Mouse (Mus musculus): Measurements from ENCODE around the gene Lrg1. TPM values are rescaled to one million over a fixed set of nuclear protein-coding genes. Genes with fewer than 3 reads are reported as not detected.
"Not testable (repeated sequence)": the region's sequence is repeated elsewhere in the genome, so short reads cannot be mapped to it uniquely, and the experiment has no call there.

The Lrg1 gene
- total and polyA plus RNA-seq, 2 experiments from 2014 or later: 0.21 to 0.90 TPM

- Histone ChIP-seq H3K4me2 (ENCODE audit: low read depth, low read length) (peak overlapping the region; percentile 97), H3K36me3 (ENCODE audit: insufficient read depth, low read length) (peaks cover 5% of the 10 kb centered on the region; the same call in 1 of the 2 replicates), H3K27me3 (ENCODE audit: insufficient read depth, low read length) (no peaks in the 10 kb centered on the region), H3K27ac (peak overlapping the region; percentile 80), H3K4me3 (ENCODE audit: low read length) (peak overlapping the region; percentile 96), H3K4me1 (ENCODE audit: insufficient read depth, low read length) (peaks cover 18% of the 10 kb centered on the region), H3K9ac (replicated peaks; ENCODE audit: low read length) (peak overlapping the region; percentile 84), H3K9me3 (ENCODE audit: low read length) (no peaks in the 10 kb centered on the region)
- ATAC-seq (no peak), DNase-seq (ENCODE audit: low spot score) (peak; percentile 11)
- no peak for TF ChIP-seq CTCF (IDR thresholded peaks at IDR 0.05; ENCODE audit: low read depth)
- WGBS: 2% methylated on average over 11 of the region's 11 CpGs
Measured at GRCm38 (mm10) chr17:56079921-56080320, 41.9 kb downstream of the Lrg1 start.

- Histone ChIP-seq H3K4me2 (ENCODE audit: low read depth, low read length) (peak within 1 kb of the TSS; percentile 97), H3K36me3 (ENCODE audit: insufficient read depth, low read length) (peaks cover 4% of the 10 kb centered on the region; the same call in 1 of the 2 replicates), H3K9ac (replicated peaks; ENCODE audit: low read length) (peak within 1 kb of the TSS; percentile 84), H3K4me3 (ENCODE audit: low read length) (peak within 1 kb of the TSS; percentile 96), H3K27ac (peak within 1 kb of the TSS; percentile 80), H3K4me1 (ENCODE audit: insufficient read depth, low read length) (peaks cover 18% of the 10 kb centered on the region), H3K27me3 (ENCODE audit: insufficient read depth, low read length) (no peaks in the 10 kb centered on the region), H3K9me3 (ENCODE audit: low read length) (no peaks in the 10 kb centered on the region)
- peak; percentile 94 for ATAC-seq
- DNase-seq (ENCODE audit: low spot score): peak; percentile 100
- WGBS: 1% methylated on average over 61 of the region's 61 CpGs
- TF ChIP-seq CTCF (IDR thresholded peaks at IDR 0.05; ENCODE audit: low read depth): no peak
Measured at GRCm38 (mm10) chr17:56078880-56079795, 42.7 kb downstream of the Lrg1 start, which contains the start of gene Hdgfl2. Gene Hdgfl2 (plus strand): TSS chr17:56079634.

- Histone ChIP-seq H3K4me2 (ENCODE audit: low read depth, low read length) (peak overlapping the region; percentile 43; the same call in 1 of the 2 replicates), H3K4me3 (ENCODE audit: low read length) (peak overlapping the region; percentile 96; the same call in 1 of the 2 replicates), H3K4me1 (ENCODE audit: insufficient read depth, low read length) (peaks cover 23% of the 10 kb centered on the region)
- not testable (repeated sequence) for H3K9ac ChIP-seq (replicated peaks; ENCODE audit: low read length); H3K27ac ChIP-seq; DNase-seq (ENCODE audit: low spot score); H3K27me3 ChIP-seq (ENCODE audit: insufficient read depth, low read length); H3K36me3 ChIP-seq (ENCODE audit: insufficient read depth, low read length); ATAC-seq; H3K9me3 ChIP-seq (ENCODE audit: low read length)
- 63% methylated on average over 9 of the region's 9 CpGs for WGBS
Measured at GRCm38 (mm10) chr17:56078361-56078760, 43.4 kb downstream of the Lrg1 start.

- Histone ChIP-seq H3K9me3 (ENCODE audit: low read length) (no peaks in the 10 kb centered on the region), H3K36me3 (ENCODE audit: insufficient read depth, low read length) (peaks cover 4% of the 10 kb centered on the region; the same call in 1 of the 2 replicates), H3K27me3 (ENCODE audit: insufficient read depth, low read length) (no peaks in the 10 kb centered on the region), H3K9ac (replicated peaks; ENCODE audit: low read length) (no peak overlapping the region), H3K4me3 (ENCODE audit: low read length) (no peak overlapping the region), H3K27ac (no peak overlapping the region), H3K4me1 (ENCODE audit: insufficient read depth, low read length) (peaks cover 23% of the 10 kb centered on the region), H3K4me2 (ENCODE audit: low read depth, low read length) (no peak overlapping the region)
- ATAC-seq: no peak
- 90% methylated on average over 5 of the region's 5 CpGs for WGBS
- no peak for DNase-seq (ENCODE audit: low spot score)
- TF ChIP-seq CTCF (IDR thresholded peaks at IDR 0.05; ENCODE audit: low read depth): no peak
Measured at GRCm38 (mm10) chr17:56077523-56077922, 44.3 kb downstream of the Lrg1 start.

GRCm38 (mm10) chr17:56074827-56075208, 47.0 kb downstream of the Lrg1 start, which contains the start of gene Ubxn6:
Gene Ubxn6 (minus strand): TSS chr17:56075028.
- H3K36me3 ChIP-seq (ENCODE audit: insufficient read depth, low read length): peaks cover 26% of the 10 kb centered on the region; the same call in 1 of the 2 replicates
- WGBS: under 1% methylated on average over 35 of the region's 35 CpGs
- no peaks in the 10 kb centered on the region for H3K27me3 ChIP-seq (ENCODE audit: insufficient read depth, low read length)
- peak; percentile 98 for DNase-seq (ENCODE audit: low spot score)
- H3K4me3 ChIP-seq (ENCODE audit: low read length): peak within 1 kb of the TSS; percentile 79
- peaks cover 5% of the 10 kb centered on the region; the same call in 1 of the 2 replicates for H3K4me1 ChIP-seq (ENCODE audit: insufficient read depth, low read length)
- peak within 1 kb of the TSS; percentile 78 for H3K9ac ChIP-seq (replicated peaks; ENCODE audit: low read length)
- H3K4me2 ChIP-seq (ENCODE audit: low read depth, low read length): peak within 1 kb of the TSS; percentile 66
- H3K9me3 ChIP-seq (ENCODE audit: low read length): no peaks in the 10 kb centered on the region
- peak; percentile 61 for ATAC-seq
- H3K27ac ChIP-seq: peak within 1 kb of the TSS; percentile 93
- TF ChIP-seq CTCF (IDR thresholded peaks at IDR 0.05; ENCODE audit: low read depth): peak; percentile 68

- Histone ChIP-seq H3K4me3 (ENCODE audit: low read length) (peak overlapping the region; percentile 79), H3K9ac (replicated peaks; ENCODE audit: low read length) (peak overlapping the region; percentile 78), H3K9me3 (ENCODE audit: low read length) (no peaks in the 10 kb centered on the region), H3K4me1 (ENCODE audit: insufficient read depth, low read length) (peaks cover 5% of the 10 kb centered on the region; the same call in 1 of the 2 replicates), H3K27ac (peak overlapping the region; percentile 93), H3K4me2 (ENCODE audit: low read depth, low read length) (peak overlapping the region; percentile 66), H3K27me3 (ENCODE audit: insufficient read depth, low read length) (no peaks in the 10 kb centered on the region), H3K36me3 (ENCODE audit: insufficient read depth, low read length) (peaks cover 32% of the 10 kb centered on the region)
- no peak for TF ChIP-seq CTCF (IDR thresholded peaks at IDR 0.05; ENCODE audit: low read depth)
- peak; percentile 14; the same call in 1 of the 2 replicates for ATAC-seq
- 9% methylated on average over 22 of the region's 22 CpGs for WGBS
- peak; percentile 78 for DNase-seq (ENCODE audit: low spot score)
Measured at GRCm38 (mm10) chr17:56074097-56074826, 47.5 kb downstream of the Lrg1 start.
